Mouse (Mus musculus): ENCODE measurements around the gene Tubb2b.

The Tubb2b gene

GRCm38 (mm10) chr13:34130226-34130731 lies at the start of gene Tubb2b:
TSS of gene Tubb2b (minus strand) at chr13:34130466.
- ChIA-PET CTCF (interaction anchor here in 3 of 4 experiments (0.6 to 1.9 kb wide), 11 partner anchors 19 to 218 kb away, joined by 3 to 8 read pairs (median 4); partner anchors contain the start of genes Bphl (in 1 of the 3) and Slc22a23 (in 1 of the 3)), POLR2A (interaction anchor here (0.6 to 13.7 kb wide), 143 partner anchors 8 to 1987 kb away, joined by 3 to 643 read pairs (median 7); partner anchors contain the start of genes Psmg4 (in 4 of the 4), Serpinb6c (in 4 of the 4), Ripk1 (in 3 of the 4) and Serpinb6a (in 3 of the 4))

GRCm38 (mm10) chr13:34174025-34174424 lies 43.8 kb upstream of the Tubb2b start:
- ChIA-PET POLR2A (interaction anchor here in 2 of 4 experiments (0.7 to 3.2 kb wide), 4 partner anchors 8 to 68 kb away, joined by 3 to 23 read pairs (median 8); partner anchors contain the start of gene Psmg4 (in 1 of the 2)), CTCF (interaction anchor here in 1 of 4 experiments (0.7 kb wide), 1 partner anchor 8 kb away, joined by 3 read pairs; no protein-coding TSS in a partner anchor)

DNA sequence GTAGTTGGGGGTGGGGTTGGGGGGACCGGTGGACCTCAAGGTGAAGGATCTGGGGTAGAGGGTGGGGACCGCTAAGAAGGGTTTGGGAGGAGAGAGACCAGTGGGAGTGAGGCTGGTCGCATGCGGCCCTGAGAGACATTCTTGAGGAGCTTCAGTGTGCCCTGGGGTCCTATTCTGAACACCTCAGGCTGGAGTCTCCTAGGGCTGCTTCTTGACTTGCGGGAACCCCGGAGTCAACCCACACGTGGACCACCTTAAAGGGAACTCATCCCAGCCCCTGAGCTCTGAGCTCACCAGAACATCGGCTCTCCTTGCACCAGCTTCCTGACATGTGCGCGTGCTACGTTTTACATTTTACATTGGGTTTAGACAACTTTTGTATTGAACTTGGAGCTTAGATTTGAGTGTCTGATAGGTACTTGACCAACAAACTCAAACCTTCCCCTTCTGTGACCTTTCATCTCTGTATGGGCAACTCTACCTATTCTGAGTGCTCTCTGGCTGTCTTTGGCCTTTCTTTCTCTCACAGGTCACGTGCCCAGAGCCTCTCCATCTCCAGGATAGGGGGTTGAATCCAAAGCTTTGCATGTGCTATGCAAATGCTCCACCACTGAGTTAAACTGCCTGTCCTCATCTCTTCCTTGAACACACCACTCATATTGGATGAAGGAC lies 33.2 kb upstream of the Tubb2b start:
- POLR2A ChIA-PET = interaction anchor here (0.6 to 9.1 kb wide), 66 partner anchors 9 to 1576 kb away, joined by 3 to 129 read pairs (median 4); partner anchors contain the start of genes Tubb2b (in 4 of the 4), Serpinb6a (in 3 of the 4), Ripk1 (in 2 of the 4) and Slc22a23 (in 2 of the 4)
- CTCF ChIA-PET = interaction anchor here (0.5 to 1.8 kb wide), 5 partner anchors 9 to 158 kb away, joined by 3 to 5 read pairs (median 4); no protein-coding TSS in a partner anchor

DNA sequence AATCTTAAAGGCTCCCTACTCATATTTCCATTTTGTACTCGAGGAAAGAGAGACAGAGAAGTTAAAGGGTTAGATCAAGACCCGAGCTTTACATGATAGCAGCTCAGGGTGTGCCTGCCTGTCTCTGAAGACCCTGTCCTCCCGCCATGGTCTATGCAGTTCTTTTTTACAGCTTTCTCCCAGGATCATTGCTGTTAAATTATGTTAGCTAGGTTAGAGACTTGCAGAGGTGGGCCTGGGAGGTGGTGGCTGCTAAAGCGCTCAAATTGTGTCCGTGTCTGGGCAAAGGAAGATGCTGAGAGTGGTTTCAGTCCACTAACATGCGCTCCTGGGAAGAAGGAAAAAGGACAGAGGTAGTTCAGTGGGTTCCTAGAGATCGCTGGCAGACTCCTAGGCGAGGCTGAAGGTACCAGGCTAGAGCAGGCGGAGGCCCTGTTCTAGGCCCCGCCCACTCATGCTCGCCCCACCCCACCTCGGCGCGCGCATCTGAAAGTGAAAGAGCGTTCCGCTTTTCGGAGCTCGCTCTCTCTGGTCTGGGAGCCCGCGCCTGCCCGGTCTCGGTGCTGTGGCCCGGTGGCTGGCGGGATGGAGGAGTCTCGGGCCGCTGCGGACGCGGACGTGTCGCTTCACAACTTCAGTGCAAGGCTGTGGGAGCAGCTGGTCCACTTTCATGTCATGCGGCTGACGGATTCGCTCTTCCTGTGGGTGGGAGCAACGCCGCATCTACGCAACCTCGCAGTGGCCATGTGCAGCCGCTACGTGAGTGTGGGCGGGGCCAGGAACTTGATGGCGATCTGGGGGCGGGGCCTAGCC lies 32.4 kb upstream of the Tubb2b start, which contains the start of gene Psmg4:
TSS of gene Psmg4 (plus strand) at position 474 of the 813 bp plus-strand sequence.
- ChIA-PET CTCF (interaction anchor here in 3 of 4 experiments (0.6 to 1.8 kb wide), 7 partner anchors 8 to 206 kb away, joined by 3 to 6 read pairs (median 4); no protein-coding TSS in a partner anchor), POLR2A (interaction anchor here (0.6 to 9.1 kb wide), 71 partner anchors 8 to 1577 kb away, joined by 3 to 129 read pairs (median 4); partner anchors contain the start of genes Tubb2b (in 4 of the 4), Serpinb6a (in 3 of the 4), Bphl (in 2 of the 4) and Ripk1 (in 2 of the 4))

- POLR2A ChIA-PET = interaction anchor here in 2 of 4 experiments (4.4 to 9.1 kb wide), 2 partner anchors 29 to 31 kb away, joined by 73 to 129 read pairs; partner anchors contain the start of gene Tubb2b (in 2 of the 2)
Observed at GRCm38 (mm10) chr13:34159926-34160325, 29.7 kb upstream of the Tubb2b start.

GRCm38 (mm10) chr13:34157596-34158157 lies 27.4 kb upstream of the Tubb2b start:
- POLR2A ChIA-PET = interaction anchor here in 2 of 4 experiments (0.9 to 15.7 kb wide), 9 partner anchors 8 to 367 kb away, joined by 3 to 550 read pairs (median 6); partner anchors contain the start of genes Tubb2b (in 2 of the 2), Bphl (in 1 of the 2), Ripk1 (in 1 of the 2) and Serpinb6a (in 1 of the 2)
- CTCF ChIA-PET = no interaction called here

More at GRCm38 (mm10) chr13:34159926-34160325, 29.7 kb upstream of the Tubb2b start:
- CTCF ChIA-PET = no interaction called here

- POLR2A ChIA-PET = interaction anchor here in 3 of 4 experiments (0.6 to 15.7 kb wide), 25 partner anchors 9 to 718 kb away, joined by 3 to 550 read pairs (median 4); partner anchors contain the start of genes Tubb2b (in 3 of the 3), Bphl (in 2 of the 3), Nqo2 (in 2 of the 3) and Prpf4b (in 2 of the 3)
- CTCF ChIA-PET = interaction anchor here in 3 of 4 experiments (0.5 to 2.0 kb wide), 6 partner anchors 10 to 216 kb away, joined by 3 to 7 read pairs (median 3); no protein-coding TSS in a partner anchor
Observed at GRCm38 (mm10) chr13:34156840-34157185, 26.5 kb upstream of the Tubb2b start.

GRCm38 (mm10) chr13:34156133-34156839 lies 26.0 kb upstream of the Tubb2b start:
- POLR2A ChIA-PET = interaction anchor here in 3 of 4 experiments (0.5 to 15.7 kb wide), 29 partner anchors 9 to 719 kb away, joined by 3 to 550 read pairs (median 4); partner anchors contain the start of genes Tubb2b (in 3 of the 3), Bphl (in 2 of the 3), Nqo2 (in 2 of the 3) and Prpf4b (in 2 of the 3)

DNA sequence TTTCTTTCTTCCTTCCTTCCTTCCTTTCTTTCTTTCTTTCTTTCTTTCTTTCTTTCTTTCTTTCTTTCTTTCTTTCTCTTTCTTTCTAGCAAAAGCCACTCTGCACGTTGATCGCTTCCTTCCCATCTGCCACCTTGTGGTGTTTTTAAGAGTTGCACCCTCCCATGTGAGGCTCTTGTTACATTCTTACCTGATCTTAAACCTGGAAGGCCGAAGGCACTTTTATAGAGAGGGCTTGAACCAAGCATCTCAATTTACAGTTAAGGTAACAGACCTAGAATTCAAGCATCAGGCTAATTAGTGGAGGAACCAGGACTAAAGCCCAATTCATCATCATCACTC lies 24.6 kb upstream of the Tubb2b start:
- POLR2A ChIA-PET = interaction anchor here in 3 of 4 experiments (0.8 to 15.7 kb wide), 20 partner anchors 8 to 132 kb away, joined by 3 to 550 read pairs (median 6); partner anchors contain the start of genes Tubb2b (in 3 of the 3), Bphl (in 2 of the 3) and Psmg4 (in 1 of the 3)

More at GRCm38 (mm10) chr13:34156133-34156839, 26.0 kb upstream of the Tubb2b start:
- CTCF ChIA-PET = interaction anchor here in 3 of 4 experiments (0.5 to 2.0 kb wide), 7 partner anchors 9 to 215 kb away, joined by 3 to 11 read pairs (median 3); no protein-coding TSS in a partner anchor

GRCm38 (mm10) chr13:34154217-34154930 lies 24.1 kb upstream of the Tubb2b start:
- CTCF ChIA-PET = interaction anchor here (0.6 to 3.3 kb wide), 31 partner anchors 8 to 1473 kb away, joined by 3 to 23 read pairs (median 4); partner anchors contain the start of genes Psmg4 (in 3 of the 4), Bphl (in 1 of the 4), Ripk1 (in 1 of the 4) and Serpinb6a (in 1 of the 4)
- POLR2A ChIA-PET = interaction anchor here (0.6 to 15.7 kb wide), 40 partner anchors 8 to 269 kb away, joined by 3 to 550 read pairs (median 4); partner anchors contain the start of genes Psmg4 (in 4 of the 4), Tubb2b (in 3 of the 4), Bphl (in 1 of the 4) and Ripk1 (in 1 of the 4)

More for the DNA sequence above, 24.6 kb upstream of the Tubb2b start:
- CTCF ChIA-PET = interaction anchor here in 3 of 4 experiments (0.7 to 3.3 kb wide), 10 partner anchors 8 to 160 kb away, joined by 3 to 23 read pairs (median 5); partner anchors contain the start of genes Psmg4 (in 1 of the 3) and Tubb2b (in 1 of the 3)

DNA sequence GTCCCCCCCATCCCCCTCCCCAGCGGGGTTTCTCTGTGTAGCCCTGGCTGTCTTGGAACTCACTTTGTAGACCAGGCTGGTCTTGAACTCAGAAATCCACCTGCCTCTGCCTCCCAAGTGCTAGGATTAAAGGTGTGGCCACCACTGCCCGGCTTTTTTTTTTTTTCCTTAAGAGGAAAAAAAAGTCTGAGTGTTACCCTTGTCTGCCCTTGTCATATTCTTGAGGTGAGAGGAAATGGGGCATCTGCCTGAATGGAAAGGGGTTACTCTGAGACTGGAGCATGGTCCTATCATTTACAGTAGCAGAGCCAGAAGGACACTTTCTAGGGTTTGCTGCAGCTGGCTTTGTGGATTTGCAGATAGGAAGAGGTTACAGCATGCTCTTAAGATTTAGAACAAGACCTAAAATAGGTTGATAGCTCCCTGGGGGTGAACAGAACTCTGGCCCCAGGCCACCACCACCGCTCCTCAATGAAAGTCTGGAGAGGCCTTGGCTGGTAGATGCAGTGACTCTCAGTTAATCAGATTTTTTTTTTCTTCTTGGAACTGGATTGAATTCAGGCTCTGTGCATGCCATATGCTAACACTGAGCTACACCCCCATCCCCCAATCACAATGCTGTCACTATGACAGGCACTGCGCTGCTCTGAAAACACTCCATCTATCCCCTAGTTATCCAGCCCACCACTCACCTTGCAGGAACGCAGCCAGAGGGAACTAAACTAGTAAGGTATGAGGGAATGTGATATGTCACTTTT lies 23.2 kb upstream of the Tubb2b start:
- POLR2A ChIA-PET = interaction anchor here (0.6 to 15.7 kb wide), 38 partner anchors 8 to 270 kb away, joined by 3 to 550 read pairs (median 4); partner anchors contain the start of genes Psmg4 (in 4 of the 4), Tubb2b (in 3 of the 4), Bphl (in 1 of the 4) and Ripk1 (in 1 of the 4)
- CTCF ChIA-PET = interaction anchor here (0.6 to 3.3 kb wide), 30 partner anchors 9 to 711 kb away, joined by 3 to 23 read pairs (median 4); partner anchors contain the start of genes Psmg4 (in 3 of the 4), Bphl (in 1 of the 4), Ripk1 (in 1 of the 4) and Serpinb6a (in 1 of the 4)

GRCm38 (mm10) chr13:34152695-34153094 lies 22.4 kb upstream of the Tubb2b start:
- CTCF ChIA-PET = interaction anchor here in 3 of 4 experiments (0.6 to 3.3 kb wide), 7 partner anchors 21 to 710 kb away, joined by 3 to 23 read pairs (median 13); no protein-coding TSS in a partner anchor
- POLR2A ChIA-PET = interaction anchor here (0.6 to 15.7 kb wide), 18 partner anchors 10 to 231 kb away, joined by 3 to 550 read pairs (median 11); partner anchors contain the start of genes Psmg4 (in 4 of the 4) and Tubb2b (in 3 of the 4)

GRCm38 (mm10) chr13:34151425-34151824 lies 21.2 kb upstream of the Tubb2b start:
- ChIA-PET CTCF (interaction anchor here in 1 of 4 experiments (2.5 kb wide), 1 partner anchor 19 kb away, joined by 8 read pairs; no protein-coding TSS in a partner anchor), POLR2A (interaction anchor here in 3 of 4 experiments (0.6 to 15.7 kb wide), 14 partner anchors 8 to 118 kb away, joined by 3 to 550 read pairs (median 20); partner anchors contain the start of genes Psmg4 (in 3 of the 3), Tubb2b (in 3 of the 3) and Bphl (in 1 of the 3))

All from embryonic stem cell, embryonic (primary cell).